Mouse (Mus musculus): ENCODE results near the gene Akt1. TPM values are rescaled to one million over a fixed set of nuclear protein-coding genes. Genes with fewer than 3 reads are reported as not detected.
A peak's percentile ranks its signal among the peaks of the same experiment; 100 is the strongest.

Akt1 gene
- 55.9 and 61.1 TPM in 2 replicates for polyA plus RNA-seq (2015; fragmentation: Nextera tagmentation; extraction: Ambion mirVana)

- Histone ChIP-seq H3K27ac (peak within 1 kb of the TSS; percentile 95), H3K4me1 (replicated peaks) (peaks cover 67% of the 10 kb centered on the region), H3K36me3 (peaks cover 20% of the 10 kb centered on the region), H3K9ac (replicated peaks) (peak within 1 kb of the TSS; percentile 100), H3K4me3 (replicated peaks) (peak within 1 kb of the TSS; percentile 95), H3K27me3 (peaks cover 20% of the 10 kb centered on the region), H3K9me3 (no peaks in the 10 kb centered on the region), H3K4me2 (replicated peaks) (peak within 1 kb of the TSS; percentile 94)
- peak; percentile 5; the same call in 1 of the 2 replicates for ATAC-seq
- under 1% methylated on average over 39 of the region's 70 CpGs for WGBS
Measured at GRCm38 (mm10) chr12:112674132-112675011, at the start of gene Akt1. TSS of gene Akt1 (minus strand) at chr12:112674884.

GRCm38 (mm10) chr12:112724077-112724805 is 49.6 kb upstream of the Akt1 start:
- no peaks in the 10 kb centered on the region for H3K9me3 ChIP-seq
- H3K9ac ChIP-seq (replicated peaks): no peak overlapping the region
- peaks cover 46% of the 10 kb centered on the region for H3K4me1 ChIP-seq (replicated peaks)
- H3K27me3 ChIP-seq: peaks cover 35% of the 10 kb centered on the region
- peaks cover 18% of the 10 kb centered on the region for H3K36me3 ChIP-seq
- no peak overlapping the region for H3K27ac ChIP-seq
- peak; percentile 12; the same call in 1 of the 2 replicates for ATAC-seq
- 79% methylated on average over 11 of the region's 11 CpGs for WGBS
- no peak overlapping the region for H3K4me3 ChIP-seq (replicated peaks)
- 0 out of 2 replicates have a peak overlapping the region, but pooled peaks have one; percentile 96 for H3K4me2 ChIP-seq (replicated peaks)

- WGBS: 95% methylated on average over 6 of the region's 6 CpGs
- H3K36me3 ChIP-seq: peaks cover 18% of the 10 kb centered on the region
- no peak for ATAC-seq
- H3K4me3 ChIP-seq (replicated peaks): peak overlapping the region; percentile 90
- peak overlapping the region; percentile 96 for H3K4me2 ChIP-seq (replicated peaks)
- H3K27me3 ChIP-seq: peaks cover 38% of the 10 kb centered on the region
- no peak overlapping the region for H3K27ac ChIP-seq
- no peaks in the 10 kb centered on the region for H3K9me3 ChIP-seq
- peaks cover 46% of the 10 kb centered on the region for H3K4me1 ChIP-seq (replicated peaks)
- H3K9ac ChIP-seq (replicated peaks): peak overlapping the region; percentile 95
Measured at GRCm38 (mm10) chr12:112723445-112723844, 48.8 kb upstream of the Akt1 start.

- Histone ChIP-seq H3K9ac (replicated peaks) (peak overlapping the region; percentile 95), H3K27ac (no peak overlapping the region), H3K4me3 (replicated peaks) (peak overlapping the region; percentile 90), H3K36me3 (peaks cover 18% of the 10 kb centered on the region), H3K4me1 (replicated peaks) (peaks cover 46% of the 10 kb centered on the region), H3K9me3 (no peaks in the 10 kb centered on the region), H3K27me3 (peaks cover 38% of the 10 kb centered on the region), H3K4me2 (replicated peaks) (peak overlapping the region; percentile 96)
- WGBS: 7% methylated on average over 5 of the region's 5 CpGs
- ATAC-seq: peak; percentile 38
Measured at GRCm38 (mm10) chr12:112723028-112723330, 48.3 kb upstream of the Akt1 start.

GRCm38 (mm10) chr12:112722240-112723027 is 47.8 kb upstream of the Akt1 start:
- peak; percentile 59 for ATAC-seq
- peak overlapping the region; percentile 96 for H3K4me2 ChIP-seq (replicated peaks)
- H3K4me3 ChIP-seq (replicated peaks): peak overlapping the region; percentile 90
- 1% methylated on average over 52 of the region's 75 CpGs for whole genome bisulfite sequencing
- peaks cover 42% of the 10 kb centered on the region for H3K4me1 ChIP-seq (replicated peaks)
- H3K27me3 ChIP-seq: peaks cover 38% of the 10 kb centered on the region
- H3K36me3 ChIP-seq: peaks cover 14% of the 10 kb centered on the region
- H3K9me3 ChIP-seq: no peaks in the 10 kb centered on the region
- peak overlapping the region; percentile 70 for H3K27ac ChIP-seq
- H3K9ac ChIP-seq (replicated peaks): peak overlapping the region; percentile 95

- Histone ChIP-seq H3K9ac (replicated peaks) (peak overlapping the region; percentile 95), H3K27me3 (peaks cover 38% of the 10 kb centered on the region), H3K36me3 (peaks cover 9% of the 10 kb centered on the region; the same call in 1 of the 2 replicates), H3K4me1 (replicated peaks) (peaks cover 39% of the 10 kb centered on the region), H3K4me2 (replicated peaks) (peak overlapping the region; percentile 96), H3K27ac (peak overlapping the region; percentile 70), H3K4me3 (replicated peaks) (peak overlapping the region; percentile 90), H3K9me3 (no peaks in the 10 kb centered on the region)
- WGBS: 2% methylated on average over 56 of the region's 69 CpGs
- peak; percentile 41 for ATAC-seq
Measured at GRCm38 (mm10) chr12:112721424-112722239, 46.9 kb upstream of the Akt1 start.

GRCm38 (mm10) chr12:112720890-112721423 is 46.3 kb upstream of the Akt1 start:
- WGBS: 34% methylated on average over 12 of the region's 12 CpGs
- Histone ChIP-seq H3K4me1 (replicated peaks) (peaks cover 39% of the 10 kb centered on the region), H3K9me3 (no peaks in the 10 kb centered on the region), H3K36me3 (peaks cover 9% of the 10 kb centered on the region; the same call in 1 of the 2 replicates), H3K9ac (replicated peaks) (0 out of 2 replicates have a peak overlapping the region, but pooled peaks have one; percentile 25), H3K27me3 (peaks cover 38% of the 10 kb centered on the region), H3K4me3 (replicated peaks) (peak overlapping the region; percentile 90), H3K4me2 (replicated peaks) (peak overlapping the region; percentile 96), H3K27ac (no peak overlapping the region)
- no peak for ATAC-seq

GRCm38 (mm10) chr12:112720216-112720615 is 45.5 kb upstream of the Akt1 start, which contains the start of gene Cep170b:
TSS of gene Cep170b (plus strand) at chr12:112720455.
- ATAC-seq: no peak
- 0 out of 2 replicates have a peak within 1 kb of the TSS, but pooled peaks have one; percentile 95 for H3K9ac ChIP-seq (replicated peaks)
- H3K4me3 ChIP-seq (replicated peaks): peak within 1 kb of the TSS; percentile 90

GRCm38 (mm10) chr12:112718995-112719394 is 44.3 kb upstream of the Akt1 start:
- Histone ChIP-seq H3K36me3 (no peaks in the 10 kb centered on the region), H3K4me3 (replicated peaks) (no peak overlapping the region), H3K27ac (no peak overlapping the region), H3K9ac (replicated peaks) (no peak overlapping the region), H3K4me1 (replicated peaks) (peaks cover 25% of the 10 kb centered on the region), H3K9me3 (no peaks in the 10 kb centered on the region), H3K4me2 (replicated peaks) (no peak overlapping the region), H3K27me3 (peaks cover 38% of the 10 kb centered on the region)
- WGBS: 75% methylated on average over 5 of the region's 5 CpGs
- ATAC-seq: no peak

More at GRCm38 (mm10) chr12:112720216-112720615, 45.5 kb upstream of the Akt1 start, which contains the start of gene Cep170b:
- peak within 1 kb of the TSS; percentile 96 for H3K4me2 ChIP-seq (replicated peaks)
- 71% methylated on average over 6 of the region's 6 CpGs for WGBS
- no peaks in the 10 kb centered on the region for H3K9me3 ChIP-seq
- peaks cover 38% of the 10 kb centered on the region for H3K27me3 ChIP-seq
- peaks cover 34% of the 10 kb centered on the region for H3K4me1 ChIP-seq (replicated peaks)
- peaks cover 6% of the 10 kb centered on the region; the same call in 1 of the 2 replicates for H3K36me3 ChIP-seq
- H3K27ac ChIP-seq: no peak within 1 kb of the TSS

- no peak for ATAC-seq
- no peak overlapping the region for H3K4me2 ChIP-seq (replicated peaks)
- peaks cover 28% of the 10 kb centered on the region for H3K27me3 ChIP-seq
- 29% methylated on average over 7 of the region's 7 CpGs for WGBS
- no peak overlapping the region for H3K27ac ChIP-seq
- H3K9ac ChIP-seq (replicated peaks): no peak overlapping the region
- H3K4me3 ChIP-seq (replicated peaks): no peak overlapping the region
- no peaks in the 10 kb centered on the region for H3K9me3 ChIP-seq
- H3K36me3 ChIP-seq: no peaks in the 10 kb centered on the region
- H3K4me1 ChIP-seq (replicated peaks): peaks cover 10% of the 10 kb centered on the region
Measured at GRCm38 (mm10) chr12:112717140-112717539, 42.5 kb upstream of the Akt1 start.

All from midbrain, embryonic 13.5 days (tissue).